Mouse (Mus musculus): ENCODE data around the gene Osbpl6. TPM values are rescaled to one million over a fixed set of nuclear protein-coding genes. Genes with fewer than 3 reads are reported as not detected.

Gene Osbpl6
- total and polyA plus RNA-seq, 3 experiments = 0.04 TPM; not detected in 2

GRCm38 (mm10) chr2:76597521-76597920 lies 191.2 kb downstream of the Osbpl6 start:
- H3K27ac ChIP-seq (ENCODE audit: control insufficient read depth, low read depth, low read length) = no peak overlapping the region
- H3K9me3 ChIP-seq (replicated peaks; ENCODE audit: insufficient read depth, low read length) = no peaks in the 10 kb centered on the region

GRCm38 (mm10) chr2:76599214-76599613 lies 192.9 kb downstream of the Osbpl6 start:
- TF ChIP-seq TAL1 (IDR thresholded peaks at IDR 0.05; ENCODE audit: low read length) = no peak
- no peak for TF ChIP-seq ZKSCAN1 (IDR thresholded peaks at IDR 0.05; ENCODE audit: low read depth, low read length)
- no peak for TF ChIP-seq POLR2AphosphoS2 (IDR thresholded peaks at IDR 0.05; ENCODE audit: low read length)
- no peak for TF ChIP-seq GABPA (IDR thresholded peaks at IDR 0.05; ENCODE audit: low read depth, low read length)
- TF ChIP-seq UBTF (IDR thresholded peaks at IDR 0.05; ENCODE audit: borderline replicate concordance, insufficient read depth, low read depth, low read length) = no peak
- TF ChIP-seq SMC3 (IDR thresholded peaks at IDR 0.05; ENCODE audit: low read depth, low read length) = peak; percentile 28; the same call in 1 of the 2 replicates
- no peak for TF ChIP-seq ELF1 (IDR thresholded peaks at IDR 0.05; ENCODE audit: low read depth, low read length)
- no peak for TF ChIP-seq ZC3H11A (IDR thresholded peaks at IDR 0.05; ENCODE audit: low read depth, low read length)
- TF ChIP-seq MYB (IDR thresholded peaks at IDR 0.05; ENCODE audit: low read depth, low read length) = no peak
- TF ChIP-seq CTCF (IDR thresholded peaks at IDR 0.05 in 2 of 3, conservative IDR thresholded peaks at IDR 0.05 in 1 of 3; ENCODE audit: control insufficient read depth in 1 of 3, insufficient read depth in 1 of 3, low read depth in 2 of 3, low read length in 3 of 3, poor library complexity in 1 of 3, severe bottlenecking in 1 of 3) = peak in 2 of 3 experiments; percentile 30 to 33; a peak in 4 of 6 replicates
- no peak for DNase-seq (ENCODE audit: low read depth, low spot score)
- Histone ChIP-seq H3K27ac (ENCODE audit: control insufficient read depth, low read depth, low read length) (no peak overlapping the region), H3K79me2 (ENCODE audit: control insufficient read depth, insufficient read depth, low read length, poor library complexity) (no peaks in the 10 kb centered on the region), H3K4me3 (ENCODE audit: control insufficient read depth in 1 of 2, insufficient read depth in 1 of 2, low read depth in 2 of 2, low read length in 2 of 2) (no peak overlapping the region), H3K27me3 (ENCODE audit: control insufficient read depth in 1 of 2, insufficient read depth in 2 of 2, low read length in 2 of 2) (no peaks in the 10 kb centered on the region), H3K9ac (ENCODE audit: control insufficient read depth, low read depth, low read length, poor library complexity, severe bottlenecking) (no peak overlapping the region), H3K9me3 (replicated peaks; ENCODE audit: insufficient read depth, low read length) (no peaks in the 10 kb centered on the region), H3K36me3 (ENCODE audit: control insufficient read depth in 1 of 2, insufficient read depth in 2 of 2, low read length in 2 of 2) (no peaks in the 10 kb centered on the region), H3K4me1 (ENCODE audit: control insufficient read depth in 1 of 2, insufficient read depth in 2 of 2, low read length in 2 of 2) (no peaks in the 10 kb centered on the region)

More at GRCm38 (mm10) chr2:76597521-76597920, 191.2 kb downstream of the Osbpl6 start:
- Histone ChIP-seq H3K4me1 (ENCODE audit: control insufficient read depth in 1 of 2, insufficient read depth in 2 of 2, low read length in 2 of 2) (no peaks in the 10 kb centered on the region), H3K79me2 (ENCODE audit: control insufficient read depth, insufficient read depth, low read length, poor library complexity) (no peaks in the 10 kb centered on the region), H3K4me3 (ENCODE audit: control insufficient read depth in 1 of 2, insufficient read depth in 1 of 2, low read depth in 2 of 2, low read length in 2 of 2) (no peak overlapping the region), H3K27me3 (ENCODE audit: control insufficient read depth in 1 of 2, insufficient read depth in 2 of 2, low read length in 2 of 2) (no peaks in the 10 kb centered on the region), H3K36me3 (ENCODE audit: control insufficient read depth in 1 of 2, insufficient read depth in 2 of 2, low read length in 2 of 2) (no peaks in the 10 kb centered on the region), H3K9ac (ENCODE audit: control insufficient read depth, low read depth, low read length, poor library complexity, severe bottlenecking) (no peak overlapping the region)
- TF ChIP-seq ZKSCAN1 (IDR thresholded peaks at IDR 0.05; ENCODE audit: low read depth, low read length) (no peak), E2F4 (IDR thresholded peaks at IDR 0.05; ENCODE audit: borderline replicate concordance, low read depth, low read length) (no peak), USF2 (IDR thresholded peaks at IDR 0.05; ENCODE audit: borderline replicate concordance in 1 of 2, insufficient read depth in 1 of 2, low read depth in 1 of 2, low read length in 2 of 2) (no peak), CHD1 (IDR thresholded peaks at IDR 0.05; ENCODE audit: low read depth, low read length) (no peak), MEF2A (IDR thresholded peaks at IDR 0.05; ENCODE audit: extremely low read depth, insufficient replicate concordance, low read depth, low read length, poor library complexity, severe bottlenecking) (no peak), ZMIZ1 (IDR thresholded peaks at IDR 0.05; ENCODE audit: low read depth, low read length) (no peak), RAD21 (IDR thresholded peaks at IDR 0.05; ENCODE audit: low read depth, low read length) (no peak), TCF12 (IDR thresholded peaks at IDR 0.05; ENCODE audit: low read depth, low read length) (no peak), MYB (IDR thresholded peaks at IDR 0.05; ENCODE audit: low read depth, low read length) (no peak), MAX (IDR thresholded peaks at IDR 0.05; ENCODE audit: low read length) (no peak), NELFE (IDR thresholded peaks at IDR 0.05; ENCODE audit: low read depth, low read length) (no peak), SIN3A (IDR thresholded peaks at IDR 0.05; ENCODE audit: low read length) (no peak), USF1 (IDR thresholded peaks at IDR 0.05; ENCODE audit: low read depth, low read length) (no peak), SMC3 (IDR thresholded peaks at IDR 0.05; ENCODE audit: low read depth, low read length) (no peak), GATA1 (IDR thresholded peaks at IDR 0.05; ENCODE audit: low read depth, low read length) (no peak)
- DNase-seq (ENCODE audit: low read depth, low spot score) = no peak

Data from MEL (cell line).